Mouse (Mus musculus): ENCODE data around the gene 4930442H23Rik. TPM values are rescaled to one million over a fixed set of nuclear protein-coding genes. Genes with fewer than 3 reads are reported as not detected.

The 4930442H23Rik gene
- total RNA-seq, 2 experiments from 2014 or later: not detected

- DNase-seq: peak; percentile 83
- intact Hi-C loops (cut with DNase I): no loop called here
Observed at GRCm38 (mm10) chr10:81136706-81137231, 46.9 kb downstream of the 4930442H23Rik start.

- DNase-seq: peak; percentile 81 to 82
- intact Hi-C loops (cut with DNase I): no loop called here
Observed at GRCm38 (mm10) chr10:81135831-81136705, 47.6 kb downstream of the 4930442H23Rik start.

DNA sequence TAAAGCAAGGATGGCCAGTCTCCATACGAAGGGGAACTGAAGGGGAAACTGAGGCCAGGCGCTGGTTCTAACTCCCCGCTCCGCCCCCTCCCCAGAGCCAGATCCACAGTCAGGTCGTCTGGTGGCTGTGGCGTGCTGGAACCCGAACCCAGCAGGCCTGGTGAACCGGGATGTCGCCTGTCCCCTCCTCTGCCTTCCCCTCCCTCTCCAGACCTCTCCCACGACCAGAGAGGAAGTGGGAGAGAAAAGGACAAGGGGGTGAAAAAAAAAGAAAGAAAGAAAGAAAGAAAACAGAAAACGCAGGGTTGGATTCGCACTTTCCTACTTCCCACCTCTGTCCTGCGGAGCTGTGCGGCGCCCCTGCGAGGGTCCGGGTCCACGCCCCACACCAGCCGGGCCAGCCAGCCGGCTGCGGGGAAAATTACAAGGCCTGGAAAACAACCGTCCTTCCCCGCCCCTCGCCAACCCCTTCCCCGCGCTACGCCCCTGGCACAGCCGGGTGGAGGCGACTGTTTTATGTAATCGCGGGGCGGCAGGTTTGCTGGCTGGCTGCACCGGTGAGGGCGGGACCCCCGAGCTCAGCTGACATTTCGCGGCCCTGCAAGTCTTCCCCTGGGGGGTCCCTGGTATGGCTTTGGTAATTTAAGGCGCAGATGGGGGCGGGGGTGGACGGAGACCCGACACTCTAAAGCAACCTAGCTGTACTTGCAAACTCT is 48.5 kb downstream of the 4930442H23Rik start, which contains the start of gene Zbtb7a:
TSS of gene Zbtb7a (plus strand) at position 255 of the 716 bp plus-strand sequence.
- peak in 1 of 2 experiments; percentile 49 for DNase-seq
- intact Hi-C loops (cut with DNase I): no loop called here

GRCm38 (mm10) chr10:81134181-81134587 is 49.5 kb downstream of the 4930442H23Rik start:
- intact Hi-C loops (cut with DNase I): no loop called here
- peak; percentile 73 to 75 for DNase-seq

Other genes with a start within 250 kb of the 4930442H23Rik start
- under 1 TPM; 0.27 to 0.31 TPM for gene Gng7, start 168.9 kb downstream of the 4930442H23Rik start, total RNA-seq (2021)
- gene Diras1, start 158.2 kb downstream of the 4930442H23Rik start, total RNA-seq (2021): under 1 TPM in 1 of 2 experiments, not detected in 1; 0.10 TPM
- 10 to 100 TPM; 13.6 to 14.8 TPM for gene Slc39a3, start 146.4 kb downstream of the 4930442H23Rik start, total RNA-seq (2021)
- gene Sgta, start 123.7 kb downstream of the 4930442H23Rik start, total RNA-seq (2021): 10 to 100 TPM; 91.5 to 93.3 TPM
- 10 to 100 TPM; 10.3 to 10.9 TPM for gene Thop1, start 113.8 kb downstream of the 4930442H23Rik start, total RNA-seq (2021)
- under 1 TPM; 0.69 to 0.90 TPM for gene Creb3l3, start 85.0 kb downstream of the 4930442H23Rik start, total RNA-seq (2021)
- 100 to 1,000 TPM; 115 to 122 TPM for gene Map2k2, start 77.9 kb downstream of the 4930442H23Rik start, total RNA-seq (2021)
- 10 to 100 TPM; 40.8 to 43.2 TPM for gene Zbtb7a, start 48.6 kb downstream of the 4930442H23Rik start, total RNA-seq (2021)
- 10 to 100 TPM; 15.2 to 18.3 TPM for gene Pias4, start 15.9 kb downstream of the 4930442H23Rik start, total RNA-seq (2021)
- gene Eef2, start 7.2 kb downstream of the 4930442H23Rik start, total RNA-seq (2021): 1,000 to 10,000 TPM; 1,113 to 1,165 TPM
- 10 to 100 TPM; 28.4 to 29.2 TPM for gene Dapk3, start 844 bp downstream of the 4930442H23Rik start, total RNA-seq (2021)
- 1 to 10 TPM; 3.6 to 9.8 TPM for gene Nmrk2, start 18.2 kb upstream of the 4930442H23Rik start, total RNA-seq (2021)
- gene Atcay, start 47.0 kb upstream of the 4930442H23Rik start, total RNA-seq (2021): under 1 TPM; 0.12 TPM
- 1 to 10 TPM; 2.7 to 3.4 TPM for gene Zfr2, start 49.3 kb upstream of the 4930442H23Rik start, total RNA-seq (2021)
- gene Matk, start 69.1 kb upstream of the 4930442H23Rik start, total RNA-seq (2021): under 1 TPM; 0.26 to 0.51 TPM
- 10 to 100 TPM; 83.0 to 96.2 TPM for gene Mrpl54, start 83.1 kb upstream of the 4930442H23Rik start, total RNA-seq (2021)
- gene Apba3, start 83.1 kb upstream of the 4930442H23Rik start, total RNA-seq (2021): 10 to 100 TPM; 85.5 to 97.2 TPM
- gene Tjp3, start 107.7 kb upstream of the 4930442H23Rik start, total RNA-seq (2021): under 1 TPM; 0.14 to 0.34 TPM
- gene Pip5k1c, start 109.1 kb upstream of the 4930442H23Rik start, total RNA-seq (2021): 10 to 100 TPM; 34.8 to 36.7 TPM
- gene Cactin, start 137.3 kb upstream of the 4930442H23Rik start, total RNA-seq (2021): 10 to 100 TPM; 15.6 to 17.8 TPM
- 1 to 10 TPM; 5.3 to 7.9 TPM for gene Tbxa2r, start 144.9 kb upstream of the 4930442H23Rik start, total RNA-seq (2021)
- 1 to 10 TPM; 5.2 to 5.5 TPM for gene Gipc3, start 159.4 kb upstream of the 4930442H23Rik start, total RNA-seq (2021)
- gene Hmg20b, start 166.6 kb upstream of the 4930442H23Rik start, total RNA-seq (2021): 10 to 100 TPM; 74.0 to 82.9 TPM
- 10 to 100 TPM; 11.7 to 14.3 TPM for gene Mfsd12, start 173.6 kb upstream of the 4930442H23Rik start, total RNA-seq (2021)
- gene 4930404N11Rik, start 182.0 kb upstream of the 4930442H23Rik start, total RNA-seq (2021): 1 to 10 TPM; 1.2 to 1.3 TPM
- gene Fzr1, start 194.7 kb upstream of the 4930442H23Rik start, total RNA-seq (2021): 10 to 100 TPM; 30.5 to 32.7 TPM
- 10 to 100 TPM; 47.6 to 55.3 TPM for gene Dohh, start 200.6 kb upstream of the 4930442H23Rik start, total RNA-seq (2021)
- under 1 TPM; 0.51 to 0.84 TPM for gene Gm48551, start 200.6 kb upstream of the 4930442H23Rik start, total RNA-seq (2021)
- gene Gm48552, start 205.2 kb upstream of the 4930442H23Rik start, total RNA-seq (2021): under 1 TPM; 0.65 to 0.83 TPM
- gene Smim24, start 209.2 kb upstream of the 4930442H23Rik start, total RNA-seq (2021): 1 to 10 TPM; 1.9 to 2.0 TPM

All from heart, postnatal 14 days (tissue).